8 mouse cellular contexts compared by ENCODE assay signal in genomic region chr1:90207739-90208502, GRCm38 (mm10). TPM values are rescaled to one million over a fixed set of nuclear protein-coding genes. Genes with fewer than 3 reads are reported as not detected.
DNase-seq lines count a peak whose midpoint lies in the region; ATAC-seq and TF ChIP-seq lines count a peak whose summit lies in the region.

No protein-coding gene starts in this region.

- H3K9ac ChIP-seq in kidney, embryonic 15.5 days, result 0 out of 2 replicates have a peak overlapping the region, but pooled peaks have one; percentile 18
- no peak overlapping the region for H3K9ac ChIP-seq in neural tube, embryonic 15.5 days (replicated peaks)

- H3K4me2 ChIP-seq in kidney, embryonic 15.5 days, result peak overlapping the region; percentile 59
- H3K4me2 ChIP-seq in neural tube, embryonic 15.5 days, result peak overlapping the region; percentile 63

- 0 out of 2 replicates have a peak, but pooled peaks cover under 1% of the 10 kb centered on the region for H3K27me3 ChIP-seq in kidney, embryonic 15.5 days
- H3K27me3 ChIP-seq in neural tube, embryonic 15.5 days (replicated peaks), result peaks cover under 1% of the 10 kb centered on the region; the same call in 1 of the 2 replicates

- intact Hi-C loops in left cerebral cortex, adult 2 months (cut with DNase I), result loop anchor here (5.0 kb wide), 1 partner anchor 149 kb away; no protein-coding TSS in a partner anchor
- intact Hi-C loops in left cerebral cortex, postnatal 36 days (cut with DNase I), result loop anchor here (10.0 kb wide), 1 partner anchor 157 kb away; no protein-coding TSS in a partner anchor

- peaks cover 85% of the 10 kb centered on the region for H3K4me1 ChIP-seq in kidney, embryonic 15.5 days
- H3K4me1 ChIP-seq in neural tube, embryonic 15.5 days, result peaks cover 63% of the 10 kb centered on the region
- H3K4me1 ChIP-seq in lung, adult 2 months (ENCODE audit: control insufficient read depth, insufficient read depth, low read length), result peaks cover 8% of the 10 kb centered on the region; the same call in 1 of the 2 replicates

- H3K27ac ChIP-seq in left cerebral cortex, adult 2 months, result peak overlapping the region; percentile 64; the same call in 1 of the 2 replicates
- H3K27ac ChIP-seq in kidney, embryonic 15.5 days, result no peak overlapping the region
- H3K27ac ChIP-seq in neural tube, embryonic 15.5 days (replicated peaks), result no peak overlapping the region

- WGBS in kidney, embryonic 15.5 days, result 51% methylated on average over 6 of the region's 6 CpGs
- 48% methylated on average over 6 of the region's 6 CpGs for WGBS in neural tube, embryonic 15.5 days
- 58% methylated on average over 6 of the region's 6 CpGs for WGBS in lung, adult 2 months

- TF ChIP-seq POLR2A in lung, adult 2 months (IDR thresholded peaks at IDR 0.05; ENCODE audit: borderline replicate concordance, extremely low read depth, low read depth, low read length), result no peak

- TF ChIP-seq CTCF in left cerebral cortex, adult 2 months (IDR thresholded peaks at IDR 0.05), result no peak
- no peak for TF ChIP-seq CTCF in lung, adult 2 months (IDR thresholded peaks at IDR 0.05; ENCODE audit: insufficient read depth, low read length)

- no peak for ATAC-seq in kidney, embryonic 15.5 days (replicated peaks; ENCODE audit: low FRiP score)
- ATAC-seq in neural tube, embryonic 15.5 days (ENCODE audit: low FRiP score), result no peak

- no peak overlapping the region for H3K4me3 ChIP-seq in left cerebral cortex, adult 2 months
- H3K4me3 ChIP-seq in kidney, embryonic 15.5 days (replicated peaks), result peak overlapping the region; percentile 60
- H3K4me3 ChIP-seq in neural tube, embryonic 15.5 days (replicated peaks), result no peak overlapping the region
- H3K4me3 ChIP-seq in lung, adult 2 months (replicated peaks; ENCODE audit: extremely low read depth, low read depth, low read length), result no peak overlapping the region

- no peak for DNase-seq in left cerebral cortex, adult 2 months (ENCODE audit: extremely low spot score in 1 of 2, low spot score in 2 of 2)
- DNase-seq in left cerebral cortex, postnatal 36 days (ENCODE audit: low spot score in 2 of 2), result no peak
- peak; percentile 60 for DNase-seq in heart, adult 8-10 months (ENCODE audit: low spot score)
- DNase-seq in ovary, postnatal 10 days (ENCODE audit: low spot score), result no peak
- no peak for DNase-seq in left cerebral cortex, adult 8-10 months (ENCODE audit: low spot score in 2 of 2)
- DNase-seq in lung, adult 2 months, result no peak

- H3K36me3 ChIP-seq in kidney, embryonic 15.5 days, result peaks cover 6% of the 10 kb centered on the region; the same call in 1 of the 2 replicates
- H3K36me3 ChIP-seq in neural tube, embryonic 15.5 days, result no peaks in the 10 kb centered on the region

- H3K9me3 ChIP-seq in kidney, embryonic 15.5 days (replicated peaks), result no peaks in the 10 kb centered on the region
- H3K9me3 ChIP-seq in neural tube, embryonic 15.5 days (replicated peaks), result no peaks in the 10 kb centered on the region

RNA-seq across cellular contexts. Expression of gene Ackr3, which starts 4.1 kb away (rescaled TPM):
- total RNA-seq in left cerebral cortex, adult 2 months (2021), result 1 to 10 TPM; 7.4 to 9.9 TPM
- 1 to 10 TPM; 6.3 to 7.7 TPM for total RNA-seq in left cerebral cortex, postnatal 36 days (2021)
- 10 to 100 TPM; 46.3 to 71.9 (median 54.9) TPM for total RNA-seq in heart, adult 8-10 months (2022)
- polyA plus RNA-seq in kidney, embryonic 15.5 days (2015; fragmentation: Nextera tagmentation; extraction: Ambion mirVana), result 42.9 and 46.8 TPM in 2 replicates
- 7.5 and 7.7 TPM in 2 replicates for polyA plus RNA-seq in neural tube, embryonic 15.5 days (2015; fragmentation: Nextera tagmentation; extraction: Ambion mirVana)
- total RNA-seq in left cerebral cortex, adult 8-10 months (2022), result 1 to 10 TPM; 5.8 to 9.9 (median 7.0) TPM
- 89.3 and 96.4 TPM in 2 replicates for polyA plus RNA-seq in lung, adult 2 months (2012; rRNA removed)

RNA-seq across cellular contexts. Expression of gene Iqca, which starts 54.7 kb away (rescaled TPM):
- under 1 TPM; 0.29 to 0.75 TPM for total RNA-seq in left cerebral cortex, adult 2 months (2021)
- 1 to 10 TPM in 1 of 2 experiments, under 1 TPM in 1; 0.34 to 1.0 TPM for total RNA-seq in left cerebral cortex, postnatal 36 days (2021)
- total RNA-seq in heart, adult 8-10 months (2022), result not detected
- polyA plus RNA-seq in kidney, embryonic 15.5 days (2015; fragmentation: Nextera tagmentation; extraction: Ambion mirVana), result 0.14 and 0.17 TPM in 2 replicates
- polyA plus RNA-seq in neural tube, embryonic 15.5 days (2015; fragmentation: Nextera tagmentation; extraction: Ambion mirVana), result 0.42 and 0.52 TPM in 2 replicates
- total RNA-seq in left cerebral cortex, adult 8-10 months (2022), result 1 to 10 TPM in 3 of 4 experiments, under 1 TPM in 1; 0.52 to 1.5 (median 1.2) TPM
- 3.6 and 4.1 TPM in 2 replicates for polyA plus RNA-seq in lung, adult 2 months (2012; rRNA removed)

Comparison
In these comparisons a context has a peak if more than half of its experiments do, and no peak if none do; other contexts are left out.
1. RNA of gene Ackr3, which starts 4.1 kb away (total RNA-seq): 46.3 to 71.9 TPM in heart, adult 8-10 months; 7.4 to 9.9 TPM in left cerebral cortex, adult 2 months, 6.3 to 7.7 TPM in left cerebral cortex, postnatal 36 days and 5.8 to 9.9 TPM in left cerebral cortex, adult 8-10 months; every median in the first group is over 4 times any median in the second.